Mouse (Mus musculus) MEL (cell line): ENCODE measurements at regions not wholly inside any gene's neighbourhood (a gene's known extent, or its start where the extent isn't known, plus 50 kb on each side); places are given as distances from the start of the nearest gene placed in this dataset.

ENCODE experiments used
- DNase-seq: peaks from one replicate; pipeline ENCODE4 v3.0.0; 2011; ENCODE audit warnings: low read depth, low spot score
- H3K27ac ChIP-seq: 2 replicates; pipeline ENCODE4 v1.5.1; 2012; ENCODE audit warnings: low read depth, mild to moderate bottlenecking, control low read depth, low read length, moderate library complexity; ENCODE audit not compliant: control insufficient read depth
- H3K27me3 ChIP-seq, 2 experiments: fragments of 150-350 bp in 1 of 2; sonication (generic) in 1 of 2; 2 replicates each; pipeline ENCODE4 v1.6.1; 2012; ENCODE audit warnings: low read length in 2 of 2, mild to moderate bottlenecking in 2 of 2, improper control_type of control experiment in 1 of 2, moderate library complexity in 1 of 2; ENCODE audit not compliant: insufficient read depth in 2 of 2, control insufficient read depth in 1 of 2
- H3K36me3 ChIP-seq, 2 experiments: 2 replicates each; pipeline ENCODE4 v1.6.1; 2012 to 2014; ENCODE audit warnings: low read length in 2 of 2, improper control_type of control experiment in 1 of 2, inconsistent platforms in 1 of 2, mild to moderate bottlenecking in 1 of 2; ENCODE audit not compliant: insufficient read depth in 2 of 2, control insufficient read depth in 1 of 2
- H3K4me1 ChIP-seq, 2 experiments: fragments of 150-350 bp in 1 of 2; sonication (generic) in 1 of 2; 2 replicates each; pipeline ENCODE4 v1.6.1; 2012; ENCODE audit warnings: low read length in 2 of 2, improper control_type of control experiment in 1 of 2, mild to moderate bottlenecking in 1 of 2; ENCODE audit not compliant: insufficient read depth in 2 of 2, control insufficient read depth in 1 of 2
- H3K4me3 ChIP-seq, 2 experiments: fragments of 150-350 bp in 1 of 2; sonication (generic) in 1 of 2; 2 replicates each; pipeline ENCODE4 v1.5.1; 2012; ENCODE audit warnings: low read depth in 2 of 2, low read length in 2 of 2, mild to moderate bottlenecking in 2 of 2, moderate library complexity in 2 of 2, control low read depth in 1 of 2, improper control_type of control experiment in 1 of 2; ENCODE audit not compliant: control insufficient read depth in 1 of 2, insufficient read depth in 1 of 2
- H3K79me2 ChIP-seq: 2 replicates; pipeline ENCODE4 v1.6.1; 2012; ENCODE audit warnings: mild to moderate bottlenecking, low read length, moderate library complexity; ENCODE audit not compliant: control insufficient read depth, poor library complexity, insufficient read depth
- H3K9ac ChIP-seq: 2 replicates; pipeline ENCODE4 v1.6.1; 2012; ENCODE audit warnings: low read depth, mild to moderate bottlenecking, control low read depth, low read length, moderate library complexity; ENCODE audit not compliant: control insufficient read depth, poor library complexity, severe bottlenecking
- H3K9me3 ChIP-seq: fragments of 150-350 bp; sonication (generic); replicated peaks from 2 replicates; pipeline ENCODE4 v1.6.1; 2012; ENCODE audit warnings: mild to moderate bottlenecking, low read length, improper control_type of control experiment, moderate library complexity; ENCODE audit not compliant: insufficient read depth
- BHLHE40 ChIP-seq: IDR thresholded peaks from 2 replicates; pipeline ENCODE4 v1.6.1; 2012; ENCODE audit warnings: low read depth, mild to moderate bottlenecking, inconsistent platforms, low read length, improper control_type of control experiment, borderline replicate concordance
- CHD1 ChIP-seq: IDR thresholded peaks from 2 replicates; pipeline ENCODE4 v1.6.1; 2012; ENCODE audit warnings: low read depth, mild to moderate bottlenecking, inconsistent platforms, low read length, improper control_type of control experiment
- CHD2 ChIP-seq: IDR thresholded peaks from 2 replicates; pipeline ENCODE4 v1.6.1; 2011; ENCODE audit warnings: low read length, improper control_type of control experiment
- CTCF ChIP-seq, 3 experiments: IDR thresholded peaks in 2 of 3; conservative IDR thresholded peaks in 1 of 3; 2 replicates each; pipeline ENCODE4 v1.5.1; 2011 to 2012; ENCODE audit warnings: low read length in 3 of 3, low read depth in 2 of 3, mild to moderate bottlenecking in 2 of 3, improper control_type of control experiment in 1 of 3, inconsistent platforms in 1 of 3, mixed read lengths in 1 of 3, moderate library complexity in 1 of 3; ENCODE audit not compliant: control insufficient read depth in 1 of 3, insufficient read depth in 1 of 3, poor library complexity in 1 of 3, severe bottlenecking in 1 of 3
- E2F4 ChIP-seq: IDR thresholded peaks from 2 replicates; pipeline ENCODE4 v1.6.1; 2011; ENCODE audit warnings: low read depth, low read length, improper control_type of control experiment, borderline replicate concordance
- GABPA ChIP-seq: IDR thresholded peaks from 2 replicates; pipeline ENCODE4 v1.6.1; 2012; ENCODE audit warnings: low read depth, mild to moderate bottlenecking, inconsistent platforms, low read length, improper control_type of control experiment, moderate library complexity
- GATA1 ChIP-seq: IDR thresholded peaks from 2 replicates; pipeline ENCODE4 v1.6.1; 2011; ENCODE audit warnings: low read depth, low read length, improper control_type of control experiment
- KAT2A ChIP-seq: conservative IDR thresholded peaks from 2 replicates; pipeline ENCODE4 v1.6.1; 2012; ENCODE audit warnings: low read depth, low read length, improper control_type of control experiment, inconsistent platforms
- MAFK ChIP-seq: IDR thresholded peaks from 2 replicates; pipeline ENCODE4 v1.6.1; 2011; ENCODE audit warnings: low read depth, mild to moderate bottlenecking, low read length, improper control_type of control experiment, borderline replicate concordance
- MAX ChIP-seq: IDR thresholded peaks from 2 replicates; pipeline ENCODE4 v1.6.1; 2011; ENCODE audit warnings: low read length, improper control_type of control experiment
- MAZ ChIP-seq: IDR thresholded peaks from 2 replicates; pipeline ENCODE4 v1.6.1; 2012; ENCODE audit warnings: low read depth, mild to moderate bottlenecking, inconsistent platforms, low read length, improper control_type of control experiment
- MEF2A ChIP-seq: IDR thresholded peaks from 2 replicates; pipeline ENCODE4 v1.6.1; 2014; ENCODE audit warnings: low read depth, mild to moderate bottlenecking, inconsistent platforms, low read length, improper control_type of control experiment; ENCODE audit not compliant: poor library complexity, insufficient replicate concordance, severe bottlenecking; ENCODE audit errors: extremely low read depth
- MYB ChIP-seq: IDR thresholded peaks from 2 replicates; pipeline ENCODE4 v1.6.1; 2011; ENCODE audit warnings: mild to moderate bottlenecking, low read depth, low read length, improper control_type of control experiment
- MYC ChIP-seq: IDR thresholded peaks from 2 replicates; pipeline ENCODE4 v1.6.1; 2011; ENCODE audit warnings: low read depth, mild to moderate bottlenecking, low read length, improper control_type of control experiment, moderate library complexity
- NELFE ChIP-seq: IDR thresholded peaks from 2 replicates; pipeline ENCODE4 v1.6.1; 2011; ENCODE audit warnings: low read depth, low read length, improper control_type of control experiment
- NRF1 ChIP-seq: IDR thresholded peaks from 2 replicates; pipeline ENCODE4 v1.6.1; 2014; ENCODE audit warnings: low read depth, mild to moderate bottlenecking, inconsistent platforms, low read length, improper control_type of control experiment, moderate library complexity; ENCODE audit not compliant: poor library complexity, insufficient read depth, severe bottlenecking
- POLR2AphosphoS2 ChIP-seq: IDR thresholded peaks from 2 replicates; pipeline ENCODE4 v1.6.1; 2011; ENCODE audit warnings: low read length, improper control_type of control experiment
- RCOR1 ChIP-seq: IDR thresholded peaks from 2 replicates; pipeline ENCODE4 v1.6.1; 2012; ENCODE audit warnings: low read depth, mild to moderate bottlenecking, inconsistent platforms, low read length, improper control_type of control experiment
- SMC3 ChIP-seq: IDR thresholded peaks from 2 replicates; pipeline ENCODE4 v1.6.1; 2011; ENCODE audit warnings: low read depth, low read length, improper control_type of control experiment
- TAL1 ChIP-seq: IDR thresholded peaks from 2 replicates; pipeline ENCODE4 v1.6.1; 2012; ENCODE audit warnings: mild to moderate bottlenecking, inconsistent platforms, low read length, moderate library complexity, mixed read lengths
- TBP ChIP-seq: IDR thresholded peaks from 2 replicates; pipeline ENCODE4 v1.8.0; 2011; ENCODE audit warnings: low read depth, low read length, improper control_type of control experiment
- USF1 ChIP-seq: IDR thresholded peaks from 2 replicates; pipeline ENCODE4 v1.6.1; 2014; ENCODE audit warnings: low read depth, mild to moderate bottlenecking, inconsistent platforms, low read length, improper control_type of control experiment, moderate library complexity
- USF2 ChIP-seq, 2 experiments: IDR thresholded peaks; 2 replicates each; pipeline ENCODE4 v1.6.1; 2011 to 2012; ENCODE audit warnings: improper control_type of control experiment in 2 of 2, low read length in 2 of 2, borderline replicate concordance in 1 of 2, inconsistent platforms in 1 of 2, low read depth in 1 of 2, mild to moderate bottlenecking in 1 of 2; ENCODE audit not compliant: insufficient read depth in 1 of 2
- ZC3H11A ChIP-seq: IDR thresholded peaks from 2 replicates; pipeline ENCODE4 v1.6.1; 2012; ENCODE audit warnings: low read depth, mild to moderate bottlenecking, inconsistent platforms, low read length, improper control_type of control experiment

- H3K27me3 ChIP-seq, result no peaks in the 10 kb centered on the region
- H3K9me3 ChIP-seq, result no peaks in the 10 kb centered on the region
- H3K36me3 ChIP-seq, result no peaks in the 10 kb centered on the region
- H3K27ac ChIP-seq, result no peak overlapping the region
- no peak for TF ChIP-seq NRF1
- TF ChIP-seq CHD2, result no peak
- no peak for TF ChIP-seq USF1
- TF ChIP-seq CTCF (IDR thresholded peaks at IDR 0.05 in 2 of 3, conservative IDR thresholded peaks at IDR 0.05 in 1 of 3; ENCODE audit: control insufficient read depth in 1 of 3, insufficient read depth in 1 of 3, low read depth in 2 of 3, low read length in 3 of 3, poor library complexity in 1 of 3, severe bottlenecking in 1 of 3), result no peak
- no peak for TF ChIP-seq ZC3H11A
- no peak for TF ChIP-seq POLR2AphosphoS2
- TF ChIP-seq GATA1, result no peak
- no peaks in the 10 kb centered on the region for H3K4me1 ChIP-seq
- H3K79me2 ChIP-seq, result no peaks in the 10 kb centered on the region
- DNase-seq, result no peak
- no peak overlapping the region for H3K4me3 ChIP-seq
- H3K9ac ChIP-seq, result no peak overlapping the region
Observed at GRCm38 (mm10) chr13:48104766-48105165, 156.3 kb upstream of the Id4 start.

DNA sequence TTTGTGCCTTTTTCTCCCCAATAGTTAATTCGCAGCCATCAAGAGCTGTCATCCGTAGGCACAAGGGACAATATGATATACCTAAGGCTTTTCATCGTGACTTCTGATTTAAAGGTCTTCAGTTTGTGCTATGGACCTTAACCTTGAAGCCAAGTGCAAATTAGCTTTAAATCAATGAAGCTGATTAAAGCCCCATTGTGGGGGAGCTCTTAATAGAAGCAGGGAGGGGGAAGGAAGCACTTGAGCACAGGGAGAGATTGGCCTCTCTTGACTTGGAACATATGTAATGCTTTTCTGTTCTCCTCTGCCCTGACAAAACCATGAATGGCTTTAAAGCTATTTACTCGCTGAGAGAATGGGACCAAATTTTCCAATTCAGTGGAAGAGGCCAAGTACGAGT lies 154.1 kb upstream of the Id4 start:
- Histone ChIP-seq H3K36me3 (no peaks in the 10 kb centered on the region), H3K9ac (no peak overlapping the region), H3K27ac (no peak overlapping the region), H3K79me2 (no peaks in the 10 kb centered on the region), H3K9me3 (no peaks in the 10 kb centered on the region), H3K4me1 (no peaks in the 10 kb centered on the region), H3K27me3 (no peaks in the 10 kb centered on the region), H3K4me3 (no peak overlapping the region)
- DNase-seq, result no peak
- no peak for TF ChIP-seq MAX
- no peak for TF ChIP-seq NRF1
- no peak for TF ChIP-seq MYC
- no peak for TF ChIP-seq TBP
- no peak for TF ChIP-seq SMC3
- TF ChIP-seq E2F4, result no peak
- no peak for TF ChIP-seq MYB
- TF ChIP-seq NELFE, result no peak
- no peak for TF ChIP-seq MAFK
- TF ChIP-seq MEF2A, result no peak
- TF ChIP-seq USF2 (IDR thresholded peaks at IDR 0.05; ENCODE audit: borderline replicate concordance in 1 of 2, insufficient read depth in 1 of 2, low read depth in 1 of 2, low read length in 2 of 2), result no peak
- no peak for TF ChIP-seq CHD1
- TF ChIP-seq TAL1, result no peak
- no peak for TF ChIP-seq KAT2A
- TF ChIP-seq RCOR1, result no peak
- no peak for TF ChIP-seq MAZ
- no peak for TF ChIP-seq GABPA
- TF ChIP-seq BHLHE40, result no peak
- no peak for TF ChIP-seq GATA1
